Mouse (Mus musculus) cerebellum, adult 2 months (tissue): ENCODE measurements around the gene Snx15.

Experiments used
- CTCF ChIP-seq: fragments of 200-500 bp; IDR thresholded peaks from 2 replicates; pipeline ENCODE4 v1.5.1; 2011; ENCODE audit warnings: low read depth, mild to moderate bottlenecking, control low read depth, low read length, moderate library complexity, borderline replicate concordance; ENCODE audit not compliant: insufficient read depth
- POLR2A ChIP-seq: fragments of 200-500 bp; IDR thresholded peaks from 2 replicates; pipeline ENCODE4 v1.6.1; 2011; ENCODE audit warnings: low read length, control low read depth, borderline replicate concordance; ENCODE audit not compliant: insufficient read depth

GRCm38 (mm10) chr19:6174771-6175170 is 46.7 kb upstream of the Snx15 start:
- no peak for TF ChIP-seq CTCF
- TF ChIP-seq POLR2A = no peak
